Mouse (Mus musculus) lung, embryonic 16.5 days (tissue): ENCODE measurements around the gene Icam2. TPM values are rescaled to one million over a fixed set of nuclear protein-coding genes. Genes with fewer than 3 reads are reported as not detected.

Experiments used
- ATAC-seq: fragments of 200-750 bp; cut with Nextera tagmentation; 2 replicates; pipeline ENCODE4 v1.8.0; 2017; ENCODE audit warnings: low read depth, mild to moderate bottlenecking, moderate library complexity
- H3K27ac ChIP-seq: fragments of 300-500 bp; sonication (generic); 2 replicates; pipeline ENCODE4 v1.5.1; 2014; ENCODE audit warnings: mild to moderate bottlenecking, control low read depth, low read length
- H3K27me3 ChIP-seq: fragments of 300-500 bp; sonication (generic); 2 replicates; pipeline ENCODE4 v1.6.1; 2014; ENCODE audit warnings: low read depth, low read length, mixed read lengths; ENCODE audit not compliant: control insufficient read depth, insufficient read depth
- H3K36me3 ChIP-seq: fragments of 300-500 bp; sonication (generic); 2 replicates; pipeline ENCODE4 v1.6.1; 2014; ENCODE audit warnings: low read length; ENCODE audit not compliant: control insufficient read depth, insufficient read depth
- H3K4me1 ChIP-seq: fragments of 300-500 bp; sonication (generic); replicated peaks from 2 replicates; pipeline ENCODE4 v1.6.1; 2014; ENCODE audit warnings: low read length, mixed read lengths; ENCODE audit not compliant: control insufficient read depth, insufficient read depth
- H3K4me2 ChIP-seq: fragments of 300-500 bp; sonication (generic); 2 replicates; pipeline ENCODE4 v1.6.1; 2014; ENCODE audit warnings: low read depth, low read length, control low read depth
- H3K4me3 ChIP-seq: fragments of 300-500 bp; sonication (generic); 2 replicates; pipeline ENCODE4 v1.5.1; 2014; ENCODE audit warnings: mild to moderate bottlenecking, low read length, control low read depth
- H3K9ac ChIP-seq: fragments of 300-500 bp; sonication (generic); 2 replicates; pipeline ENCODE4 v1.6.1; 2014; ENCODE audit warnings: low read length, control low read depth
- H3K9me3 ChIP-seq: fragments of 300-500 bp; sonication (generic); 2 replicates; pipeline ENCODE4 v1.6.1; 2016; ENCODE audit warnings: low read length; ENCODE audit not compliant: control insufficient read depth
- WGBS: fragments of 180-500 bp; shearing (Covaris S2); extraction: QIAGEN DNeasy Blood & Tissue Kit; methylation state at CpG from one replicate; pipeline ENCODE4 v1.1.7; 2014; 5-methylcytosine and 5-hydroxymethylcytosine counted together
- polyA plus RNA-seq: library from polyadenylated mRNA; unstranded; fragments of >200 nt; fragmentation: Nextera tagmentation; extraction: Ambion mirVana; gene quantifications from 2 replicates; pipeline ENCODE4 v1.2.1, GENCODE M21; 2015

Icam2 gene
- polyA plus RNA-seq = 108 and 126 TPM in 2 replicates

GRCm38 (mm10) chr11:106387791-106388216 is at the start of gene Icam2:
Icam2 (minus strand) TSS chr11:106388075.
- no peaks in the 10 kb centered on the region for H3K36me3 ChIP-seq

GRCm38 (mm10) chr11:106437543-106437942 is 49.7 kb upstream of the Icam2 start:
- H3K4me3 ChIP-seq = no peak overlapping the region
- no peak overlapping the region for H3K27ac ChIP-seq
- no peaks in the 10 kb centered on the region for H3K9me3 ChIP-seq
- H3K4me1 ChIP-seq = no peaks in the 10 kb centered on the region
- WGBS = 86% methylated on average over 2 of the region's 2 CpGs
- H3K9ac ChIP-seq = no peak overlapping the region
- no peak for ATAC-seq
- no peaks in the 10 kb centered on the region for H3K36me3 ChIP-seq
- no peaks in the 10 kb centered on the region for H3K27me3 ChIP-seq
- no peak overlapping the region for H3K4me2 ChIP-seq

More at GRCm38 (mm10) chr11:106387791-106388216, at the start of gene Icam2:
- no peaks in the 10 kb centered on the region for H3K9me3 ChIP-seq
- ATAC-seq = no peak
- H3K4me1 ChIP-seq = peaks cover 18% of the 10 kb centered on the region
- H3K27ac ChIP-seq = peak within 1 kb of the TSS; percentile 32
- H3K4me2 ChIP-seq = no peak within 1 kb of the TSS
- no peak within 1 kb of the TSS for H3K9ac ChIP-seq
- no peaks in the 10 kb centered on the region for H3K27me3 ChIP-seq
- 64% methylated on average over 6 of the region's 6 CpGs for WGBS
- H3K4me3 ChIP-seq = no peak within 1 kb of the TSS

GRCm38 (mm10) chr11:106437039-106437438 is 49.2 kb upstream of the Icam2 start:
- Histone ChIP-seq H3K36me3 (no peaks in the 10 kb centered on the region), H3K4me2 (no peak overlapping the region), H3K4me3 (no peak overlapping the region), H3K27ac (no peak overlapping the region), H3K27me3 (no peaks in the 10 kb centered on the region), H3K9ac (no peak overlapping the region), H3K4me1 (no peaks in the 10 kb centered on the region), H3K9me3 (no peaks in the 10 kb centered on the region)
- 81% methylated on average over 5 of the region's 5 CpGs for WGBS
- no peak for ATAC-seq

GRCm38 (mm10) chr11:106430392-106430791 is 42.5 kb upstream of the Icam2 start:
- WGBS = 77% methylated on average over 5 of the region's 5 CpGs
- H3K4me3 ChIP-seq = no peak overlapping the region

GRCm38 (mm10) chr11:106429689-106430088 is 41.8 kb upstream of the Icam2 start:
- H3K36me3 ChIP-seq = no peaks in the 10 kb centered on the region; the same call in 1 of the 2 replicates
- no peak overlapping the region for H3K9ac ChIP-seq
- H3K9me3 ChIP-seq = no peaks in the 10 kb centered on the region
- WGBS = 68% methylated on average over 4 of the region's 4 CpGs
- H3K27ac ChIP-seq = no peak overlapping the region
- no peak overlapping the region for H3K4me3 ChIP-seq
- no peaks in the 10 kb centered on the region for H3K27me3 ChIP-seq
- ATAC-seq = no peak
- H3K4me1 ChIP-seq = no peaks in the 10 kb centered on the region
- H3K4me2 ChIP-seq = no peak overlapping the region

More at GRCm38 (mm10) chr11:106430392-106430791, 42.5 kb upstream of the Icam2 start:
- Histone ChIP-seq H3K4me1 (no peaks in the 10 kb centered on the region), H3K9me3 (no peaks in the 10 kb centered on the region), H3K9ac (no peak overlapping the region), H3K27ac (no peak overlapping the region), H3K27me3 (no peaks in the 10 kb centered on the region), H3K4me2 (no peak overlapping the region), H3K36me3 (no peaks in the 10 kb centered on the region)
- no peak for ATAC-seq

GRCm38 (mm10) chr11:106428556-106428955 is 40.7 kb upstream of the Icam2 start:
- Histone ChIP-seq H3K9ac (no peak overlapping the region), H3K27me3 (no peaks in the 10 kb centered on the region), H3K4me3 (no peak overlapping the region), H3K4me1 (no peaks in the 10 kb centered on the region), H3K4me2 (no peak overlapping the region), H3K9me3 (no peaks in the 10 kb centered on the region), H3K27ac (no peak overlapping the region), H3K36me3 (no peaks in the 10 kb centered on the region; the same call in 1 of the 2 replicates)
- ATAC-seq = no peak
- WGBS = 87% methylated on average over 2 of the region's 2 CpGs

GRCm38 (mm10) chr11:106428106-106428505 is 40.2 kb upstream of the Icam2 start:
- 79% methylated on average over 4 of the region's 4 CpGs for WGBS
- Histone ChIP-seq H3K27me3 (no peaks in the 10 kb centered on the region), H3K9me3 (no peaks in the 10 kb centered on the region), H3K4me1 (no peaks in the 10 kb centered on the region), H3K9ac (no peak overlapping the region), H3K4me3 (no peak overlapping the region), H3K36me3 (no peaks in the 10 kb centered on the region; the same call in 1 of the 2 replicates), H3K4me2 (no peak overlapping the region), H3K27ac (no peak overlapping the region)
- no peak for ATAC-seq

- H3K4me1 ChIP-seq = no peaks in the 10 kb centered on the region
- 69% methylated on average over 4 of the region's 4 CpGs for WGBS
- no peak overlapping the region for H3K4me3 ChIP-seq
- H3K27ac ChIP-seq = peak overlapping the region; percentile 66
- ATAC-seq = peak; percentile 99
- no peak overlapping the region for H3K4me2 ChIP-seq
- H3K9ac ChIP-seq = no peak overlapping the region
- no peaks in the 10 kb centered on the region; the same call in 1 of the 2 replicates for H3K36me3 ChIP-seq
- no peaks in the 10 kb centered on the region for H3K9me3 ChIP-seq
- H3K27me3 ChIP-seq = no peaks in the 10 kb centered on the region
Observed at GRCm38 (mm10) chr11:106426447-106426846, 38.6 kb upstream of the Icam2 start.

- Histone ChIP-seq H3K4me1 (no peaks in the 10 kb centered on the region), H3K27me3 (no peaks in the 10 kb centered on the region), H3K36me3 (no peaks in the 10 kb centered on the region; the same call in 1 of the 2 replicates), H3K9me3 (no peaks in the 10 kb centered on the region), H3K4me2 (no peak overlapping the region), H3K9ac (no peak overlapping the region), H3K27ac (no peak overlapping the region), H3K4me3 (no peak overlapping the region)
- 96% methylated on average over 5 of the region's 5 CpGs for WGBS
- no peak for ATAC-seq
Observed at GRCm38 (mm10) chr11:106425201-106425600, 37.3 kb upstream of the Icam2 start.
